Mouse (Mus musculus) kidney, adult 2 months (tissue): Measurements from ENCODE around the gene Smarcb1. TPM values are rescaled to one million over a fixed set of nuclear protein-coding genes. Genes with fewer than 3 reads are reported as not detected.

Source experiments
- DNase-seq: peaks from one replicate; pipeline ENCODE4 v3.0.0; 2021
- H3K27ac ChIP-seq: fragments of 200-500 bp; 2 replicates; pipeline ENCODE4 v1.5.1; 2012; ENCODE audit warnings: low read depth, low read length, control low read depth, inconsistent platforms; ENCODE audit not compliant: insufficient read depth
- H3K27me3 ChIP-seq: fragments of 200-500 bp; replicated peaks from 2 replicates; pipeline ENCODE4 v1.6.1; 2012; ENCODE audit warnings: mild to moderate bottlenecking, moderate library complexity, low read length, inconsistent platforms; ENCODE audit not compliant: control insufficient read depth, insufficient read depth
- H3K36me3 ChIP-seq: fragments of 200-500 bp; 2 replicates; pipeline ENCODE4 v1.6.1; 2012; ENCODE audit warnings: mild to moderate bottlenecking, moderate library complexity, low read length, inconsistent platforms; ENCODE audit not compliant: control insufficient read depth, insufficient read depth
- H3K4me1 ChIP-seq: fragments of 200-500 bp; 2 replicates; pipeline ENCODE4 v1.6.1; 2011; ENCODE audit warnings: low read length; ENCODE audit not compliant: control insufficient read depth, insufficient read depth
- H3K4me3 ChIP-seq: fragments of 200-500 bp; 2 replicates; pipeline ENCODE4 v1.5.1; 2011; ENCODE audit warnings: mild to moderate bottlenecking, low read depth, low read length, control low read depth; ENCODE audit not compliant: insufficient read depth
- CTCF ChIP-seq: fragments of 200-500 bp; conservative IDR thresholded peaks from 2 replicates; pipeline ENCODE4 v1.5.1; 2011; ENCODE audit warnings: low read depth, mild to moderate bottlenecking, control low read depth, low read length, moderate library complexity, mixed read lengths; ENCODE audit not compliant: insufficient read depth, insufficient read length
- POLR2A ChIP-seq: fragments of 200-500 bp; IDR thresholded peaks from one replicate; pipeline ENCODE4 v1.6.1; 2011; ENCODE audit warnings: low read depth, low read length, control low read depth
- WGBS: fragments of 180-500 bp; shearing (Covaris S2); methylation state at CpG from one replicate; pipeline ENCODE4 v1.1.7; 2018; 5-methylcytosine and 5-hydroxymethylcytosine counted together
- polyA plus RNA-seq: library from polyadenylated mRNA; depleted of rRNA; stranded (reverse); fragments of >200 nt; gene quantifications from 2 replicates; pipeline ENCODE4 v1.2.3, GENCODE M21; 2012

Gene Smarcb1
- polyA plus RNA-seq, 1 experiment, result 37.7 TPM

GRCm38 (mm10) chr10:75916840-75917239, 4.6 kb downstream of the Smarcb1 start:
- WGBS, result 80% methylated on average over 8 of the region's 8 CpGs
- H3K4me1 ChIP-seq, result peaks cover 5% of the 10 kb centered on the region; the same call in 1 of the 2 replicates
- no peaks in the 10 kb centered on the region for H3K36me3 ChIP-seq
- H3K4me3 ChIP-seq, result no peak overlapping the region
- no peak overlapping the region for H3K27ac ChIP-seq
- DNase-seq, result no peak
- no peaks in the 10 kb centered on the region for H3K27me3 ChIP-seq
- TF ChIP-seq POLR2A (no peak), CTCF (no peak)

GRCm38 (mm10) chr10:75915557-75915956, 5.9 kb downstream of the Smarcb1 start:
- no peak for DNase-seq
- no peaks in the 10 kb centered on the region for H3K27me3 ChIP-seq
- H3K36me3 ChIP-seq, result no peaks in the 10 kb centered on the region
- H3K4me1 ChIP-seq, result peaks cover 3% of the 10 kb centered on the region; the same call in 1 of the 2 replicates
- 87% methylated on average over 7 of the region's 7 CpGs for WGBS
- TF ChIP-seq CTCF (no peak), POLR2A (no peak)
- no peak overlapping the region for H3K4me3 ChIP-seq
- H3K27ac ChIP-seq, result no peak overlapping the region

GRCm38 (mm10) chr10:75913013-75913589, 8.3 kb downstream of the Smarcb1 start:
- 54% methylated on average over 6 of the region's 6 CpGs for WGBS
- Histone ChIP-seq H3K4me1 (no peaks in the 10 kb centered on the region), H3K4me3 (no peak overlapping the region), H3K27ac (no peak overlapping the region), H3K27me3 (no peaks in the 10 kb centered on the region), H3K36me3 (peaks cover 1% of the 10 kb centered on the region; the same call in 1 of the 2 replicates)
- no peak for TF ChIP-seq POLR2A
- no peak for DNase-seq

GRCm38 (mm10) chr10:75910698-75911097, 10.7 kb downstream of the Smarcb1 start:
- peak overlapping the region; percentile 30 for H3K27ac ChIP-seq

GRCm38 (mm10) chr10:75906882-75907281, 14.5 kb downstream of the Smarcb1 start:
- TF ChIP-seq POLR2A (no peak), CTCF (no peak)
- no peaks in the 10 kb centered on the region for H3K4me1 ChIP-seq
- DNase-seq, result no peak
- no peak overlapping the region for H3K27ac ChIP-seq
- no peak overlapping the region for H3K4me3 ChIP-seq
- no peaks in the 10 kb centered on the region for H3K27me3 ChIP-seq
- H3K36me3 ChIP-seq, result peaks cover 1% of the 10 kb centered on the region
- WGBS, result 96% methylated on average over 4 of the region's 4 CpGs

More at GRCm38 (mm10) chr10:75910698-75911097, 10.7 kb downstream of the Smarcb1 start:
- TF ChIP-seq CTCF (no peak), POLR2A (no peak)
- Histone ChIP-seq H3K4me3 (no peak overlapping the region), H3K4me1 (no peaks in the 10 kb centered on the region), H3K27me3 (no peaks in the 10 kb centered on the region), H3K36me3 (peaks cover 1% of the 10 kb centered on the region)
- DNase-seq, result peak; percentile 45
- WGBS, result 65% methylated on average over 2 of the region's 2 CpGs

GRCm38 (mm10) chr10:75904391-75904790, 17.0 kb downstream of the Smarcb1 start:
- Histone ChIP-seq H3K4me1 (no peaks in the 10 kb centered on the region), H3K27ac (no peak overlapping the region), H3K27me3 (no peaks in the 10 kb centered on the region), H3K4me3 (no peak overlapping the region), H3K36me3 (peaks cover 1% of the 10 kb centered on the region)
- TF ChIP-seq CTCF (no peak), POLR2A (no peak)
- no peak for DNase-seq
- WGBS, result 87% methylated on average over 5 of the region's 5 CpGs

GRCm38 (mm10) chr10:75898846-75899245, 22.6 kb downstream of the Smarcb1 start:
- Histone ChIP-seq H3K4me3 (no peak overlapping the region), H3K36me3 (no peaks in the 10 kb centered on the region; the same call in 1 of the 2 replicates), H3K4me1 (peaks cover 3% of the 10 kb centered on the region; the same call in 1 of the 2 replicates), H3K27ac (peak overlapping the region; percentile 33; the same call in 1 of the 2 replicates), H3K27me3 (no peaks in the 10 kb centered on the region)
- 23% methylated on average over 3 of the region's 3 CpGs for WGBS
- peak; percentile 60 for DNase-seq
- TF ChIP-seq POLR2A (no peak), CTCF (no peak)
